Mouse (Mus musculus) small intestine, adult 2 months (tissue): Measurements from ENCODE around the gene Retreg1. TPM values are rescaled to one million over a fixed set of nuclear protein-coding genes. Genes with fewer than 3 reads are reported as not detected.
"Not testable (repeated sequence)": the region's sequence is repeated elsewhere in the genome, so short reads cannot be mapped to it uniquely, and the experiment has no call there.

Experiments used
- H3K27ac ChIP-seq: fragments of 200-500 bp; 2 replicates; pipeline ENCODE4 v1.5.1; 2012; ENCODE audit warnings: low read depth, low read length, control low read depth, inconsistent platforms; ENCODE audit not compliant: insufficient read depth
- H3K27me3 ChIP-seq: fragments of 200-500 bp; 2 replicates; pipeline ENCODE4 v1.6.1; 2012; ENCODE audit warnings: mild to moderate bottlenecking, moderate library complexity, low read length, inconsistent platforms; ENCODE audit not compliant: control insufficient read depth, insufficient read depth
- H3K36me3 ChIP-seq: fragments of 200-500 bp; 2 replicates; pipeline ENCODE4 v1.6.1; 2012; ENCODE audit warnings: mild to moderate bottlenecking, low read length, control low read depth, inconsistent platforms; ENCODE audit not compliant: control insufficient read depth, insufficient read depth
- H3K4me1 ChIP-seq: fragments of 200-500 bp; 2 replicates; pipeline ENCODE4 v1.6.1; 2012; ENCODE audit warnings: low read length, inconsistent platforms, mixed read lengths; ENCODE audit not compliant: control insufficient read depth, insufficient read depth, insufficient read length
- H3K4me3 ChIP-seq: fragments of 200-500 bp; 2 replicates; pipeline ENCODE4 v1.5.1; 2012; ENCODE audit warnings: low read depth, mild to moderate bottlenecking, control low read depth, inconsistent platforms, low read length, moderate library complexity
- CTCF ChIP-seq: fragments of 200-500 bp; IDR thresholded peaks from 2 replicates; pipeline ENCODE4 v1.5.1; 2012; ENCODE audit warnings: low read depth, mild to moderate bottlenecking, control low read depth, inconsistent platforms, low read length, moderate library complexity, mixed read lengths; ENCODE audit not compliant: insufficient replicate concordance, insufficient read length; ENCODE audit errors: extremely low read depth
- POLR2A ChIP-seq: fragments of 200-500 bp; IDR thresholded peaks from 2 replicates; pipeline ENCODE4 v1.6.1; 2012; ENCODE audit warnings: low read depth, mild to moderate bottlenecking, control low read depth, inconsistent platforms, low read length, moderate library complexity
- WGBS: fragments of 180-500 bp; shearing (Covaris S2); methylation state at CpG from one replicate; pipeline ENCODE4 v1.1.7; 2018; 5-methylcytosine and 5-hydroxymethylcytosine counted together
- polyA plus RNA-seq: library from polyadenylated mRNA; depleted of rRNA; stranded (reverse); fragments of >200 nt; gene quantifications from 2 replicates; pipeline ENCODE4 v1.2.3, GENCODE M21; 2012

The Retreg1 gene
- polyA plus RNA-seq, 1 experiment = 7.5 TPM

GRCm38 (mm10) chr15:25966220-25966774, 123.3 kb downstream of the Retreg1 start:
- WGBS = 19% methylated on average over 6 of the region's 6 CpGs
- peaks cover 10% of the 10 kb centered on the region for H3K36me3 ChIP-seq
- H3K4me1 ChIP-seq = peaks cover 4% of the 10 kb centered on the region; the same call in 1 of the 2 replicates
- H3K4me3 ChIP-seq = no peak overlapping the region
- TF ChIP-seq CTCF (no peak), POLR2A (no peak)
- H3K27me3 ChIP-seq = no peaks in the 10 kb centered on the region
- H3K27ac ChIP-seq = peak overlapping the region; percentile 17; the same call in 1 of the 2 replicates

- peaks cover 4% of the 10 kb centered on the region; the same call in 1 of the 2 replicates for H3K4me1 ChIP-seq
- peaks cover 16% of the 10 kb centered on the region for H3K36me3 ChIP-seq
- TF ChIP-seq CTCF (no peak), POLR2A (no peak)
- H3K4me3 ChIP-seq = no peak overlapping the region
- H3K27ac ChIP-seq = no peak overlapping the region
- 89% methylated on average over 9 of the region's 9 CpGs for WGBS
- H3K27me3 ChIP-seq = no peaks in the 10 kb centered on the region
These were observed 128.6 kb downstream of the Retreg1 start for GRCm38 (mm10) chr15:25971596-25971995.

- TF ChIP-seq CTCF (no peak), POLR2A (no peak)
- Histone ChIP-seq H3K36me3 (peaks cover 16% of the 10 kb centered on the region), H3K4me3 (no peak overlapping the region), H3K27ac (no peak overlapping the region), H3K4me1 (peaks cover 4% of the 10 kb centered on the region; the same call in 1 of the 2 replicates), H3K27me3 (no peaks in the 10 kb centered on the region)
- WGBS = 84% methylated on average over 5 of the region's 5 CpGs
These were observed 129.8 kb downstream of the Retreg1 start for GRCm38 (mm10) chr15:25972758-25973157.

GRCm38 (mm10) chr15:25974352-25974751, 131.4 kb downstream of the Retreg1 start:
- WGBS = 95% methylated on average over 4 of the region's 4 CpGs
- Histone ChIP-seq H3K4me3 (no peak overlapping the region), H3K27ac (no peak overlapping the region)

GRCm38 (mm10) chr15:25975810-25976209, 132.8 kb downstream of the Retreg1 start:
- WGBS = 29% methylated on average over 6 of the region's 6 CpGs
- H3K27me3 ChIP-seq = no peaks in the 10 kb centered on the region
- no peak overlapping the region for H3K4me3 ChIP-seq
- H3K27ac ChIP-seq = peak overlapping the region; percentile 19; the same call in 1 of the 2 replicates
- H3K4me1 ChIP-seq = peaks cover 4% of the 10 kb centered on the region; the same call in 1 of the 2 replicates
- TF ChIP-seq CTCF (no peak), POLR2A (no peak)
- H3K36me3 ChIP-seq = peaks cover 7% of the 10 kb centered on the region

More at GRCm38 (mm10) chr15:25974352-25974751, 131.4 kb downstream of the Retreg1 start:
- no peak for TF ChIP-seq CTCF
- TF ChIP-seq POLR2A = no peak
- H3K36me3 ChIP-seq = peaks cover 13% of the 10 kb centered on the region
- peaks cover 4% of the 10 kb centered on the region; the same call in 1 of the 2 replicates for H3K4me1 ChIP-seq
- no peaks in the 10 kb centered on the region for H3K27me3 ChIP-seq

GRCm38 (mm10) chr15:25983614-25984013, 140.6 kb downstream of the Retreg1 start:
- H3K27me3 ChIP-seq, H3K4me1 ChIP-seq: not testable (repeated sequence)
- peak overlapping the region; percentile 94 for H3K4me3 ChIP-seq
- WGBS = 20% methylated on average over 6 of the region's 6 CpGs
- 0 out of 2 replicates have a peak overlapping the region, but pooled peaks have one; percentile 3 for H3K27ac ChIP-seq
- peaks cover 12% of the 10 kb centered on the region for H3K36me3 ChIP-seq

GRCm38 (mm10) chr15:25984067-25984733, 141.2 kb downstream of the Retreg1 start, which contains the start of gene Zfp622:
Gene Zfp622 (plus strand): TSS chr15:25984366.
- Histone ChIP-seq H3K27me3 (no peaks in the 10 kb centered on the region), H3K4me3 (peak within 1 kb of the TSS; percentile 94), H3K36me3 (peaks cover 12% of the 10 kb centered on the region), H3K27ac (peak within 1 kb of the TSS; percentile 91), H3K4me1 (no peaks in the 10 kb centered on the region; the same call in 1 of the 2 replicates)
- WGBS = under 1% methylated on average over 57 of the region's 57 CpGs
- TF ChIP-seq POLR2A (peak; percentile 80; the same call in 1 of the 2 replicates), CTCF (no peak)
